Mouse (Mus musculus): ENCODE results near the gene Gm20479. TPM values are rescaled to one million over a fixed set of nuclear protein-coding genes. Genes with fewer than 3 reads are reported as not detected.

Gm20479 gene
- 0.46 TPM in 1 of 2 replicates, not detected in the other for polyA plus RNA-seq (2015; fragmentation: Nextera tagmentation; extraction: Ambion mirVana)

GRCm38 (mm10) chr7:27356861-27357594, at the start of gene Gm20479:
TSS of gene Gm20479 (minus strand) at chr7:27357419.
- peaks cover 25% of the 10 kb centered on the region for H3K27me3 ChIP-seq
- no peaks in the 10 kb centered on the region for H3K9me3 ChIP-seq
- H3K36me3 ChIP-seq, result peaks cover 10% of the 10 kb centered on the region
- H3K9ac ChIP-seq (replicated peaks), result peak within 1 kb of the TSS; percentile 15
- peaks cover 39% of the 10 kb centered on the region for H3K4me1 ChIP-seq
- WGBS, result 5% methylated on average over 27 of the region's 27 CpGs
- peak within 1 kb of the TSS; percentile 52 for H3K4me2 ChIP-seq (replicated peaks)
- H3K27ac ChIP-seq (replicated peaks), result 0 out of 2 replicates have a peak within 1 kb of the TSS, but pooled peaks have one; percentile 85
- no peak for ATAC-seq (replicated peaks)
- H3K4me3 ChIP-seq, result peak within 1 kb of the TSS; percentile 82

- Histone ChIP-seq H3K4me3 (no peak overlapping the region), H3K4me1 (peaks cover 14% of the 10 kb centered on the region), H3K27ac (replicated peaks) (no peak overlapping the region), H3K27me3 (peaks cover 89% of the 10 kb centered on the region), H3K9me3 (no peaks in the 10 kb centered on the region), H3K9ac (replicated peaks) (no peak overlapping the region), H3K36me3 (no peaks in the 10 kb centered on the region), H3K4me2 (replicated peaks) (no peak overlapping the region)
- 89% methylated on average over 7 of the region's 7 CpGs for WGBS
- ATAC-seq (replicated peaks), result no peak
These were observed 49.3 kb upstream of the Gm20479 start for GRCm38 (mm10) chr7:27406481-27406880.

GRCm38 (mm10) chr7:27404203-27404942, 47.2 kb upstream of the Gm20479 start:
- ATAC-seq (replicated peaks), result no peak
- Histone ChIP-seq H3K4me3 (0 out of 2 replicates have a peak overlapping the region, but pooled peaks have one; percentile 9), H3K9me3 (no peaks in the 10 kb centered on the region), H3K9ac (replicated peaks) (no peak overlapping the region), H3K4me2 (replicated peaks) (peak overlapping the region; percentile 19), H3K4me1 (peaks cover 14% of the 10 kb centered on the region), H3K27me3 (peaks cover 88% of the 10 kb centered on the region), H3K36me3 (no peaks in the 10 kb centered on the region), H3K27ac (replicated peaks) (no peak overlapping the region)
- 7% methylated on average over 81 of the region's 81 CpGs for WGBS

GRCm38 (mm10) chr7:27402675-27403074, 45.5 kb upstream of the Gm20479 start:
- H3K36me3 ChIP-seq, result no peaks in the 10 kb centered on the region
- no peaks in the 10 kb centered on the region for H3K9me3 ChIP-seq
- H3K4me1 ChIP-seq, result peaks cover 4% of the 10 kb centered on the region; the same call in 1 of the 2 replicates
- 7% methylated on average over 16 of the region's 16 CpGs for WGBS
- no peak overlapping the region for H3K9ac ChIP-seq (replicated peaks)
- no peak for ATAC-seq (replicated peaks)
- H3K27ac ChIP-seq (replicated peaks), result no peak overlapping the region
- H3K27me3 ChIP-seq, result peaks cover 80% of the 10 kb centered on the region
- H3K4me2 ChIP-seq (replicated peaks), result no peak overlapping the region
- H3K4me3 ChIP-seq, result no peak overlapping the region

- H3K4me2 ChIP-seq (replicated peaks), result no peak overlapping the region
- no peaks in the 10 kb centered on the region for H3K36me3 ChIP-seq
- ATAC-seq (replicated peaks), result no peak
- peaks cover 17% of the 10 kb centered on the region for H3K4me1 ChIP-seq
- no peak overlapping the region for H3K9ac ChIP-seq (replicated peaks)
- H3K27ac ChIP-seq (replicated peaks), result no peak overlapping the region
- no peaks in the 10 kb centered on the region for H3K9me3 ChIP-seq
- H3K27me3 ChIP-seq, result peaks cover 78% of the 10 kb centered on the region
- no peak overlapping the region for H3K4me3 ChIP-seq
- 81% methylated on average over 7 of the region's 7 CpGs for whole genome bisulfite sequencing
These were observed 43.3 kb upstream of the Gm20479 start for GRCm38 (mm10) chr7:27400545-27400944.

GRCm38 (mm10) chr7:27397048-27397949, 40.1 kb upstream of the Gm20479 start:
- peak; percentile 30 for ATAC-seq (replicated peaks)

GRCm38 (mm10) chr7:27396184-27397047, 39.2 kb upstream of the Gm20479 start:
- H3K4me3 ChIP-seq, result peak overlapping the region; percentile 48
- peaks cover 13% of the 10 kb centered on the region for H3K4me1 ChIP-seq
- no peak overlapping the region for H3K27ac ChIP-seq (replicated peaks)
- H3K9me3 ChIP-seq, result no peaks in the 10 kb centered on the region
- 3% methylated on average over 42 of the region's 68 CpGs for WGBS
- no peaks in the 10 kb centered on the region for H3K36me3 ChIP-seq
- H3K27me3 ChIP-seq, result peaks cover 79% of the 10 kb centered on the region
- H3K9ac ChIP-seq (replicated peaks), result peak overlapping the region; percentile 49
- peak; percentile 57 for ATAC-seq (replicated peaks)
- peak overlapping the region; percentile 78 for H3K4me2 ChIP-seq (replicated peaks)

More at GRCm38 (mm10) chr7:27397048-27397949, 40.1 kb upstream of the Gm20479 start:
- Histone ChIP-seq H3K27ac (replicated peaks) (no peak overlapping the region), H3K4me3 (peak overlapping the region; percentile 48), H3K9me3 (no peaks in the 10 kb centered on the region), H3K36me3 (no peaks in the 10 kb centered on the region), H3K4me1 (peaks cover 13% of the 10 kb centered on the region), H3K9ac (replicated peaks) (no peak overlapping the region), H3K27me3 (peaks cover 78% of the 10 kb centered on the region), H3K4me2 (replicated peaks) (peak overlapping the region; percentile 78)
- 19% methylated on average over 26 of the region's 26 CpGs for WGBS

- no peak overlapping the region for H3K9ac ChIP-seq (replicated peaks)
- H3K27me3 ChIP-seq, result peaks cover 79% of the 10 kb centered on the region
These were observed 38.4 kb upstream of the Gm20479 start for GRCm38 (mm10) chr7:27395521-27396183.

GRCm38 (mm10) chr7:27391416-27391815, 34.2 kb upstream of the Gm20479 start:
- H3K4me3 ChIP-seq, result no peak overlapping the region
- peaks cover 53% of the 10 kb centered on the region for H3K27me3 ChIP-seq
- H3K4me1 ChIP-seq, result peaks cover 8% of the 10 kb centered on the region
- WGBS, result 39% methylated on average over 16 of the region's 16 CpGs
- no peaks in the 10 kb centered on the region for H3K36me3 ChIP-seq
- H3K27ac ChIP-seq (replicated peaks), result no peak overlapping the region
- no peak overlapping the region for H3K9ac ChIP-seq (replicated peaks)
- no peaks in the 10 kb centered on the region for H3K9me3 ChIP-seq
- H3K4me2 ChIP-seq (replicated peaks), result no peak overlapping the region
- no peak for ATAC-seq (replicated peaks)

More at GRCm38 (mm10) chr7:27395521-27396183, 38.4 kb upstream of the Gm20479 start:
- Histone ChIP-seq H3K4me1 (peaks cover 13% of the 10 kb centered on the region), H3K4me2 (replicated peaks) (peak overlapping the region; percentile 78), H3K4me3 (peak overlapping the region; percentile 48), H3K27ac (replicated peaks) (no peak overlapping the region), H3K36me3 (no peaks in the 10 kb centered on the region), H3K9me3 (no peaks in the 10 kb centered on the region)
- 0 out of 2 replicates have a peak, but pooled peaks have one; percentile 18 for ATAC-seq (replicated peaks)
- WGBS, result under 1% methylated on average over 22 of the region's 22 CpGs

- Histone ChIP-seq H3K9ac (replicated peaks) (no peak overlapping the region), H3K27me3 (peaks cover 32% of the 10 kb centered on the region), H3K27ac (replicated peaks) (no peak overlapping the region), H3K4me2 (replicated peaks) (no peak overlapping the region), H3K9me3 (no peaks in the 10 kb centered on the region), H3K4me1 (no peaks in the 10 kb centered on the region), H3K36me3 (no peaks in the 10 kb centered on the region), H3K4me3 (no peak overlapping the region)
- no peak for ATAC-seq (replicated peaks)
- WGBS, result 67% methylated on average over 6 of the region's 6 CpGs
These were observed 32.0 kb upstream of the Gm20479 start for GRCm38 (mm10) chr7:27389213-27389612.

Data from forebrain, embryonic 15.5 days (tissue).